Mouse (Mus musculus): ENCODE measurements around the gene Mapkbp1.

DNA sequence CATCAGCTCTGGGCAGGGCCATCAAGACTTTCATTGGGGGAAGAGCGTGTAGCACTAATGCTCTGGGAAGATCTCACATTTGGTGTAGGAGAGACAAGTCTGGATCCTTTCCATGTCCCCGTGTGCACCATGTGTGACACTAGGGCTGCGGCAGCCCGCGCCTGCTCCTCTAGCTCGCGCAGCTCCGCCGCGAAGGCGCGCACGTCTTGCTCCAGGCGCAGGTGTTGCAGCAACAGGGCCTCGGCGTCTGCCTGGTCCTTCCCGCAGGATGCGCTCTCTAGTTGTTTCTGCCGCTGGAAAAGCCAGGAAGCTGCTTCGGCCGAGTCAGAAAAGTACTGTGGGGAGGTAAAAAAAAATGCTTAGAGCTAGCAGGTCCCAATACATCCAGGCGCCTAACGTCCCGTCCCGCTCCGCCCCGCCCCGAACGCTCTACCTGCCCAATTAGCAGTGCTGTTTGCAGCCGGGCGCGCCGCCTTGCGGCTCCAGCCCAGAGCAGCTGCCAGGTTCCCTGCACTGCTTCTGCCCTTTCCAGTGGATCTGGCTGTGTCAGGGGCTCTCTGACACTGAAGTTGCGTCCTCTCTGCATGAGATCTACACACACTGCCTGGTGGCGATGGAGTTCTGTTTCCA, 103.7 kb downstream of the Mapkbp1 start:
- TF ChIP-seq GATA1 (IDR thresholded peaks at IDR 0.05; ENCODE audit: borderline replicate concordance, low read length): no peak
- no peak for TF ChIP-seq FLI1 (IDR thresholded peaks at IDR 0.05; ENCODE audit: low read length)
